Mouse (Mus musculus): Measurements from ENCODE around the gene Dner. TPM values are rescaled to one million over a fixed set of nuclear protein-coding genes. Genes with fewer than 3 reads are reported as not detected.

Gene Dner
- polyA plus RNA-seq, 1 experiment from 2014 or later, result 6.3 TPM

- no peak overlapping the region for H3K4me3 ChIP-seq
- no peaks in the 10 kb centered on the region for H3K27me3 ChIP-seq
- no peak overlapping the region for H3K4me2 ChIP-seq
- no peak for ATAC-seq (ENCODE audit: insufficient number of reproducible peaks, insufficient read depth, low FRiP score, low TSS enrichment, low read depth)
- no peaks in the 10 kb centered on the region for H3K9me3 ChIP-seq
- H3K4me1 ChIP-seq, result no peaks in the 10 kb centered on the region
- no peak overlapping the region for H3K27ac ChIP-seq
- WGBS, result 71% methylated on average over 8 of the region's 8 CpGs
- no peak overlapping the region for H3K9ac ChIP-seq
- no peaks in the 10 kb centered on the region for H3K36me3 ChIP-seq
Measured at GRCm38 (mm10) chr1:84386481-84387146, 309.4 kb downstream of the Dner start.

- no peak overlapping the region for H3K4me3 ChIP-seq
Measured at GRCm38 (mm10) chr1:84382709-84383108, 313.3 kb downstream of the Dner start.

GRCm38 (mm10) chr1:84382064-84382463 is 314.0 kb downstream of the Dner start:
- Histone ChIP-seq H3K27me3 (no peaks in the 10 kb centered on the region), H3K4me2 (no peak overlapping the region), H3K36me3 (no peaks in the 10 kb centered on the region), H3K4me3 (no peak overlapping the region), H3K27ac (no peak overlapping the region), H3K4me1 (no peaks in the 10 kb centered on the region), H3K9me3 (no peaks in the 10 kb centered on the region), H3K9ac (no peak overlapping the region)
- ATAC-seq (ENCODE audit: insufficient number of reproducible peaks, insufficient read depth, low FRiP score, low TSS enrichment, low read depth), result no peak
- 89% methylated on average over 5 of the region's 5 CpGs for WGBS

More at GRCm38 (mm10) chr1:84382709-84383108, 313.3 kb downstream of the Dner start:
- Histone ChIP-seq H3K27me3 (no peaks in the 10 kb centered on the region), H3K4me1 (no peaks in the 10 kb centered on the region), H3K36me3 (no peaks in the 10 kb centered on the region), H3K9me3 (no peaks in the 10 kb centered on the region), H3K27ac (no peak overlapping the region), H3K4me2 (no peak overlapping the region), H3K9ac (no peak overlapping the region)
- ATAC-seq (ENCODE audit: insufficient number of reproducible peaks, insufficient read depth, low FRiP score, low TSS enrichment, low read depth), result no peak
- 79% methylated on average over 1 of the region's 1 CpGs for WGBS

- no peak overlapping the region for H3K4me2 ChIP-seq
- H3K36me3 ChIP-seq, result no peaks in the 10 kb centered on the region
- no peaks in the 10 kb centered on the region for H3K9me3 ChIP-seq
- H3K27ac ChIP-seq, result no peak overlapping the region
- no peak overlapping the region for H3K4me3 ChIP-seq
- WGBS, result 55% methylated on average over 3 of the region's 3 CpGs
- no peak for ATAC-seq (ENCODE audit: insufficient number of reproducible peaks, insufficient read depth, low FRiP score, low TSS enrichment, low read depth)
- H3K9ac ChIP-seq, result no peak overlapping the region
- H3K4me1 ChIP-seq, result no peaks in the 10 kb centered on the region
- H3K27me3 ChIP-seq, result no peaks in the 10 kb centered on the region
Measured at GRCm38 (mm10) chr1:84380895-84381294, 315.1 kb downstream of the Dner start.

GRCm38 (mm10) chr1:84367733-84368132 is 328.3 kb downstream of the Dner start:
- Histone ChIP-seq H3K4me2 (no peak overlapping the region), H3K9me3 (no peaks in the 10 kb centered on the region), H3K4me3 (no peak overlapping the region), H3K4me1 (no peaks in the 10 kb centered on the region), H3K27ac (no peak overlapping the region), H3K9ac (no peak overlapping the region), H3K27me3 (peaks cover 9% of the 10 kb centered on the region; the same call in 1 of the 2 replicates), H3K36me3 (no peaks in the 10 kb centered on the region)
- ATAC-seq (ENCODE audit: insufficient number of reproducible peaks, insufficient read depth, low FRiP score, low TSS enrichment, low read depth), result no peak
- 76% methylated on average over 3 of the region's 3 CpGs for WGBS

GRCm38 (mm10) chr1:84366553-84366952 is 329.5 kb downstream of the Dner start:
- no peaks in the 10 kb centered on the region for H3K4me1 ChIP-seq
- no peak overlapping the region for H3K4me2 ChIP-seq
- H3K9me3 ChIP-seq, result no peaks in the 10 kb centered on the region
- ATAC-seq (ENCODE audit: insufficient number of reproducible peaks, insufficient read depth, low FRiP score, low TSS enrichment, low read depth), result no peak
- H3K9ac ChIP-seq, result no peak overlapping the region
- H3K27ac ChIP-seq, result no peak overlapping the region
- peaks cover 9% of the 10 kb centered on the region; the same call in 1 of the 2 replicates for H3K27me3 ChIP-seq
- 81% methylated on average over 3 of the region's 3 CpGs for WGBS
- no peaks in the 10 kb centered on the region for H3K36me3 ChIP-seq
- no peak overlapping the region for H3K4me3 ChIP-seq

GRCm38 (mm10) chr1:84363967-84364366 is 332.1 kb downstream of the Dner start, which contains the start of gene Pid1:
Gene Pid1, minus strand, starts transcription at chr1:84364180.
- peaks cover 9% of the 10 kb centered on the region; the same call in 1 of the 2 replicates for H3K27me3 ChIP-seq
- 87% methylated on average over 8 of the region's 8 CpGs for WGBS
- H3K4me3 ChIP-seq, result no peak within 1 kb of the TSS
- no peaks in the 10 kb centered on the region for H3K4me1 ChIP-seq
- no peaks in the 10 kb centered on the region for H3K9me3 ChIP-seq
- H3K9ac ChIP-seq, result no peak within 1 kb of the TSS
- H3K27ac ChIP-seq, result no peak within 1 kb of the TSS
- no peak within 1 kb of the TSS for H3K4me2 ChIP-seq
- no peaks in the 10 kb centered on the region for H3K36me3 ChIP-seq
- no peak for ATAC-seq (ENCODE audit: insufficient number of reproducible peaks, insufficient read depth, low FRiP score, low TSS enrichment, low read depth)

- Histone ChIP-seq H3K4me2 (no peak overlapping the region), H3K4me1 (no peaks in the 10 kb centered on the region), H3K4me3 (no peak overlapping the region), H3K27ac (no peak overlapping the region), H3K36me3 (no peaks in the 10 kb centered on the region), H3K9me3 (no peaks in the 10 kb centered on the region), H3K27me3 (peaks cover 9% of the 10 kb centered on the region; the same call in 1 of the 2 replicates), H3K9ac (no peak overlapping the region)
- no peak for ATAC-seq (ENCODE audit: insufficient number of reproducible peaks, insufficient read depth, low FRiP score, low TSS enrichment, low read depth)
- WGBS, result 83% methylated on average over 7 of the region's 7 CpGs
Measured at GRCm38 (mm10) chr1:84362709-84363617, 333.1 kb downstream of the Dner start.

- ATAC-seq (ENCODE audit: insufficient number of reproducible peaks, insufficient read depth, low FRiP score, low TSS enrichment, low read depth), result no peak
Measured at GRCm38 (mm10) chr1:84362209-84362608, 333.8 kb downstream of the Dner start.

GRCm38 (mm10) chr1:84361389-84361788 is 334.6 kb downstream of the Dner start:
- WGBS, result 72% methylated on average over 3 of the region's 3 CpGs
- no peak for ATAC-seq (ENCODE audit: insufficient number of reproducible peaks, insufficient read depth, low FRiP score, low TSS enrichment, low read depth)

More at GRCm38 (mm10) chr1:84362209-84362608, 333.8 kb downstream of the Dner start:
- no peaks in the 10 kb centered on the region for H3K4me1 ChIP-seq
- peaks cover 7% of the 10 kb centered on the region; the same call in 1 of the 2 replicates for H3K27me3 ChIP-seq
- WGBS, result 63% methylated on average over 1 of the region's 1 CpGs
- H3K36me3 ChIP-seq, result no peaks in the 10 kb centered on the region
- no peaks in the 10 kb centered on the region for H3K9me3 ChIP-seq
- no peak overlapping the region for H3K4me2 ChIP-seq
- no peak overlapping the region for H3K9ac ChIP-seq
- H3K27ac ChIP-seq, result no peak overlapping the region
- no peak overlapping the region for H3K4me3 ChIP-seq

GRCm38 (mm10) chr1:84359611-84360500 is 336.2 kb downstream of the Dner start:
- H3K36me3 ChIP-seq, result no peaks in the 10 kb centered on the region
- no peak overlapping the region for H3K4me3 ChIP-seq
- no peak overlapping the region for H3K4me2 ChIP-seq
- H3K27me3 ChIP-seq, result 0 out of 2 replicates have a peak, but pooled peaks cover 5% of the 10 kb centered on the region
- H3K4me1 ChIP-seq, result no peaks in the 10 kb centered on the region
- ATAC-seq (ENCODE audit: insufficient number of reproducible peaks, insufficient read depth, low FRiP score, low TSS enrichment, low read depth), result no peak
- no peak overlapping the region for H3K9ac ChIP-seq
- no peak overlapping the region for H3K27ac ChIP-seq
- H3K9me3 ChIP-seq, result no peaks in the 10 kb centered on the region
- WGBS, result 81% methylated on average over 6 of the region's 6 CpGs

More at GRCm38 (mm10) chr1:84361389-84361788, 334.6 kb downstream of the Dner start:
- H3K4me1 ChIP-seq, result no peaks in the 10 kb centered on the region
- H3K9me3 ChIP-seq, result no peaks in the 10 kb centered on the region
- no peaks in the 10 kb centered on the region for H3K36me3 ChIP-seq
- no peak overlapping the region for H3K4me3 ChIP-seq
- H3K27ac ChIP-seq, result no peak overlapping the region
- H3K9ac ChIP-seq, result no peak overlapping the region
- no peak overlapping the region for H3K4me2 ChIP-seq
- 0 out of 2 replicates have a peak, but pooled peaks cover 5% of the 10 kb centered on the region for H3K27me3 ChIP-seq

Data from embryonic facial prominence, embryonic 13.5 days (tissue).